Mouse (Mus musculus) CH12.LX (cell line): ENCODE results near the gene Cx3cl1.
A peak's percentile ranks its signal among the peaks of the same experiment; 100 is the strongest.

Experiments used
- CTCF ChIP-seq, 2 experiments: IDR thresholded peaks in 1 of 2; conservative IDR thresholded peaks in 1 of 2; 2 replicates each; pipeline ENCODE4 v1.5.1; 2011 to 2012; ENCODE audit warnings: low read depth in 2 of 2, low read length in 2 of 2, improper control_type of control experiment in 1 of 2, inconsistent platforms in 1 of 2, mild to moderate bottlenecking in 1 of 2, moderate library complexity in 1 of 2
- ETS1 ChIP-seq: conservative IDR thresholded peaks from 2 replicates; pipeline ENCODE4 v1.6.1; 2012; ENCODE audit warnings: low read depth, mild to moderate bottlenecking, inconsistent platforms, low read length, improper control_type of control experiment, moderate library complexity
- HCFC1 ChIP-seq: IDR thresholded peaks from 2 replicates; pipeline ENCODE4 v1.6.1; 2012; ENCODE audit warnings: low read depth, mild to moderate bottlenecking, inconsistent platforms, low read length, improper control_type of control experiment
- MAZ ChIP-seq: IDR thresholded peaks from 2 replicates; pipeline ENCODE4 v1.6.1; 2012; ENCODE audit warnings: low read depth, mild to moderate bottlenecking, inconsistent platforms, low read length, improper control_type of control experiment, moderate library complexity
- ZNF384 ChIP-seq: IDR thresholded peaks from 2 replicates; pipeline ENCODE4 v1.6.1; 2012; ENCODE audit warnings: low read depth, low read length, improper control_type of control experiment, inconsistent platforms

DNA sequence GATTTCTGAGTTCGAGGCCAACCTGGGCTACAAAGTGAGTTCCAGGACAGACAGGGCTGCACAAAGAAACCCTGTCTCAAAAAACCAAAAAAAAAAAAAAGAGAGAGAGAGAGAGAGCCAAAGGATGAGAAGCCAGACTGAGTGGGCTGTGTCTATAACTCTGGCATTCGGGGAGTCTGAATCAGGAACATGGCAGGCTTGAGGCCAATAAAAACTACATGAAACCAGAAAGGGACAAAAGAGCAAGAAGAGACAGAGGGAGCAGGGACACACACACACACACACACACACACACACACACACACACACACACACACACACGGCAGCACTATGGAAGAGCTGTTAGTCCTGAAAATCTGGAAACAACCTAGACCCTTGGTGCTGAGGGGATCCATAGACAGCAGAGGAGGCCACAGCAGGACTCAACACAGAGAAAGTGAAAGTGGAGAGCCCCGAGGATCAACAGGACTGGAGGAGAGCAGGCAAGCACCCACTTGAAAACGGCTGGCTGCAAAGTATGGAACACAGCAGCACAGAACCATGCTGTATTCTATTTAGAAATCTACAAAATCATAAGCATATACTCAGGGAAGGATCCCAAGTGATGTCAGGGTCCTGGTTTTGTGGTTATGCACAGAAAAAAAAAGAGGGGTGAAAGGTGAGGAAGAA is 36.2 kb upstream of the Cx3cl1 start:
- TF ChIP-seq CTCF (conservative IDR thresholded peaks at IDR 0.05 in 1 of 2, IDR thresholded peaks at IDR 0.05 in 1 of 2; ENCODE audit: low read depth in 2 of 2, low read length in 2 of 2) (no peak), ETS1 (peak; percentile 41; the same call in 1 of the 2 replicates), MAZ (no peak), HCFC1 (0 out of 2 replicates have a peak, but pooled peaks have one; percentile 22), ZNF384 (no peak)
